Mouse (Mus musculus): Measurements from ENCODE around the gene Lamtor1.

DNA sequence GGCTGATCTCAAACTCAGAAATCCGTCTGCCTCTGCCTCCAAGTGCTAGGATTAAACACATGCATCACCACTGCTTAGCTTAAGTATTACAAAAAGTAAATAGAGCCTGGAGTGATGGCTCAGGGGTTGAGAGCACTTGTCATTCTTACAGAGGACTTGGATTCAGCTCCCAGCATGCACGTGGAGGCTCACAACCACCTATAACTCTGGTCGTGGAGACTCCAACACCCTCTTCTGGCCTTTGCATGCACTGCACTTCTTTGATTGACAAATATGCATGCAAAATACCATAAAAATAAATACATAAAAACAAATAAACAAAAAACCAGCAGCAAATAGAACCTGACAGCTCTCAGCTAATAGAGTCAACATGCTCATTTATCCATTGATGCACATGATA is 43.4 kb upstream of the Lamtor1 start:
- no peak for TF ChIP-seq CTCF (IDR thresholded peaks at IDR 0.05; ENCODE audit: low read depth)
- TF ChIP-seq EP300 (IDR thresholded peaks at IDR 0.05; ENCODE audit: low read depth), result no peak

Data from liver, embryonic 14.5 days (tissue).